8 mouse cellular contexts compared by ENCODE assay signal in genomic region chr17:44188042-44188768, GRCm38 (mm10). TPM values are rescaled to one million over a fixed set of nuclear protein-coding genes. Genes with fewer than 3 reads are reported as not detected.
DNase-seq lines count a peak whose midpoint lies in the region; ATAC-seq lines count a peak whose summit lies in the region.

Clic5 (plus strand) TSS chr17:44188584.

- no peaks in the 10 kb centered on the region for H3K36me3 ChIP-seq in embryonic facial prominence, embryonic 13.5 days
- H3K36me3 ChIP-seq in heart, embryonic 14.5 days (ENCODE audit: control insufficient read depth, insufficient read depth, low read length), result no peaks in the 10 kb centered on the region
- H3K36me3 ChIP-seq in kidney, embryonic 16.5 days (ENCODE audit: insufficient read depth, low read length), result no peaks in the 10 kb centered on the region
- no peaks in the 10 kb centered on the region for H3K36me3 ChIP-seq in splenic B cell, adult 2 months (ENCODE audit: control insufficient read depth, insufficient read depth, low read length, poor library complexity, severe bottlenecking)

- peak within 1 kb of the TSS; percentile 94 for H3K4me2 ChIP-seq in embryonic facial prominence, embryonic 13.5 days
- peak within 1 kb of the TSS; percentile 87 for H3K4me2 ChIP-seq in heart, embryonic 14.5 days (ENCODE audit: low read length)
- peak within 1 kb of the TSS; percentile 82 for H3K4me2 ChIP-seq in kidney, embryonic 16.5 days (replicated peaks; ENCODE audit: low read depth, low read length)

- peak; percentile 25 to 33 for DNase-seq in urinary bladder, adult 18-20 months (ENCODE audit: low spot score in 2 of 2)
- no peak for DNase-seq in urinary bladder, postnatal 10 days (ENCODE audit: low spot score)
- DNase-seq in lung, postnatal 25 days (ENCODE audit: low spot score), result peak; percentile 86
- DNase-seq in splenic B cell, adult 2 months (ENCODE audit: low read depth, low spot score), result peak; percentile 28
- no peak for DNase-seq in frontal cortex, postnatal 36 days (ENCODE audit: low spot score in 2 of 2)

- H3K27me3 ChIP-seq in embryonic facial prominence, embryonic 13.5 days, result peaks cover 43% of the 10 kb centered on the region
- H3K27me3 ChIP-seq in heart, embryonic 14.5 days (ENCODE audit: control insufficient read depth, insufficient read depth, low read length), result 0 out of 2 replicates have a peak, but pooled peaks cover 3% of the 10 kb centered on the region
- peaks cover 7% of the 10 kb centered on the region; the same call in 1 of the 2 replicates for H3K27me3 ChIP-seq in kidney, embryonic 16.5 days (ENCODE audit: insufficient read depth, low read length)
- H3K27me3 ChIP-seq in splenic B cell, adult 2 months (ENCODE audit: control insufficient read depth, insufficient read depth, low read length, poor library complexity, severe bottlenecking), result no peaks in the 10 kb centered on the region

- ATAC-seq in embryonic facial prominence, embryonic 13.5 days (ENCODE audit: insufficient number of reproducible peaks, insufficient read depth, low FRiP score, low TSS enrichment, low read depth), result no peak
- ATAC-seq in heart, embryonic 14.5 days (ENCODE audit: insufficient number of reproducible peaks, insufficient read depth, low FRiP score, low read depth), result peak; percentile 90
- ATAC-seq in kidney, embryonic 16.5 days (ENCODE audit: low FRiP score, low TSS enrichment), result peak; percentile 70

- H3K9me3 ChIP-seq in embryonic facial prominence, embryonic 13.5 days, result no peaks in the 10 kb centered on the region
- H3K9me3 ChIP-seq in heart, embryonic 14.5 days (ENCODE audit: control insufficient read depth, low read length), result no peaks in the 10 kb centered on the region
- no peaks in the 10 kb centered on the region for H3K9me3 ChIP-seq in kidney, embryonic 16.5 days (ENCODE audit: low read length)

- H3K4me3 ChIP-seq in embryonic facial prominence, embryonic 13.5 days, result peak within 1 kb of the TSS; percentile 45
- peak within 1 kb of the TSS; percentile 64 to 83 for H3K4me3 ChIP-seq in heart, embryonic 14.5 days (ENCODE audit: control insufficient read depth in 1 of 2, insufficient read depth in 1 of 2, low read depth in 1 of 2, low read length in 2 of 2)
- H3K4me3 ChIP-seq in kidney, embryonic 16.5 days (ENCODE audit: low read length), result peak within 1 kb of the TSS; percentile 50

- H3K4me1 ChIP-seq in embryonic facial prominence, embryonic 13.5 days, result peaks cover 20% of the 10 kb centered on the region
- H3K4me1 ChIP-seq in heart, embryonic 14.5 days (ENCODE audit: control insufficient read depth in 2 of 2, insufficient read depth in 2 of 2, low read length in 2 of 2), result peaks cover 9 to 15% of the 10 kb centered on the region in 2 experiments
- peaks cover 15% of the 10 kb centered on the region for H3K4me1 ChIP-seq in kidney, embryonic 16.5 days (ENCODE audit: insufficient read depth, low read length)

- WGBS in embryonic facial prominence, embryonic 13.5 days, result 3% methylated on average over 24 of the region's 24 CpGs
- 2% methylated on average over 24 of the region's 24 CpGs for WGBS in heart, embryonic 14.5 days
- 3% methylated on average over 24 of the region's 24 CpGs for WGBS in kidney, embryonic 16.5 days

- no peak within 1 kb of the TSS for H3K27ac ChIP-seq in embryonic facial prominence, embryonic 13.5 days
- H3K27ac ChIP-seq in heart, embryonic 14.5 days (replicated peaks in 1 of 2; ENCODE audit: control insufficient read depth in 1 of 2, insufficient read depth in 1 of 2, low read depth in 2 of 2, low read length in 2 of 2), result peak within 1 kb of the TSS; percentile 90 to 91
- H3K27ac ChIP-seq in kidney, embryonic 16.5 days (ENCODE audit: low read length), result peak within 1 kb of the TSS; percentile 21; the same call in 1 of the 2 replicates

- peak within 1 kb of the TSS; percentile 65 for H3K9ac ChIP-seq in embryonic facial prominence, embryonic 13.5 days
- peak within 1 kb of the TSS; percentile 87 for H3K9ac ChIP-seq in heart, embryonic 14.5 days (ENCODE audit: low read length)
- H3K9ac ChIP-seq in kidney, embryonic 16.5 days (replicated peaks; ENCODE audit: low read length), result peak within 1 kb of the TSS; percentile 58

RNA-seq across cellular contexts. Expression of gene Clic5, which starts in this region (rescaled TPM):
- 0.72 and 1.2 TPM in 2 replicates for polyA plus RNA-seq in embryonic facial prominence, embryonic 13.5 days (2015; fragmentation: Nextera tagmentation; extraction: Ambion mirVana)
- 15.3 and 15.8 TPM in 2 replicates for polyA plus RNA-seq in heart, embryonic 14.5 days (2014; fragmentation: Nextera tagmentation; extraction: Ambion mirVana)
- 11.1 and 12.4 TPM in 2 replicates for polyA plus RNA-seq in kidney, embryonic 16.5 days (2015; fragmentation: Nextera tagmentation; extraction: Ambion mirVana)

Comparison
In these comparisons a context has a peak if more than half of its experiments do, and no peak if none do; other contexts are left out.
1. DNase-seq: peak in urinary bladder, adult 18-20 months (2 of 2), lung, postnatal 25 days (single experiment) and splenic B cell, adult 2 months (single experiment); none in urinary bladder, postnatal 10 days (single experiment) and frontal cortex, postnatal 36 days (0 of 2).
2. Peak in every context shown above with its lines, with median percentiles within 50 percentile points of each other: H3K4me2 ChIP-seq, H3K4me3 ChIP-seq and H3K9ac ChIP-seq.